In genomic region chr11:102656326-102656926, GRCm38 (mm10) we compare ENCODE assay signal across 16 mouse cellular contexts. TPM values are rescaled to one million over a fixed set of nuclear protein-coding genes. Genes with fewer than 3 reads are reported as not detected.
DNase-seq lines count a peak whose midpoint lies in the region; ATAC-seq and TF ChIP-seq lines count a peak whose summit lies in the region.
"Had no signal": no experiment of that assay in that cellular context is flagged by ENCODE, and none has a peak within 500 bp of the region (broad histone marks: within the 10 kb centered on the region; RNA-seq: fewer than 3 reads in every experiment).

No protein-coding gene starts in this region.

- H3K4me3 ChIP-seq in hindbrain, embryonic 14.5 days (replicated peaks; ENCODE audit: low read length) = no peak overlapping the region
- H3K4me3 ChIP-seq in hindbrain, embryonic 12.5 days = no peak overlapping the region
- H3K4me3 ChIP-seq in midbrain, postnatal 0 days (ENCODE audit: low read depth, low read length) = no peak overlapping the region
- H3K4me3 ChIP-seq in midbrain, embryonic 10.5 days = no peak overlapping the region
- no peak overlapping the region for H3K4me3 ChIP-seq in embryonic fibroblast, embryonic 13.5 days (ENCODE audit: insufficient read depth, low read length)
- H3K4me3 ChIP-seq in midbrain, embryonic 15.5 days = no peak overlapping the region
- H3K4me3 ChIP-seq: forebrain, embryonic 13.5 days; neural tube, embryonic 13.5 days had no signal

- WGBS in hindbrain, embryonic 14.5 days = 23% methylated on average over 4 of the region's 4 CpGs
- WGBS in hindbrain, embryonic 12.5 days = 28% methylated on average over 4 of the region's 4 CpGs
- 12% methylated on average over 4 of the region's 4 CpGs for WGBS in midbrain, postnatal 0 days
- 47% methylated on average over 4 of the region's 4 CpGs for WGBS in midbrain, embryonic 10.5 days
- WGBS in midbrain, embryonic 15.5 days = 25% methylated on average over 4 of the region's 4 CpGs

- no peaks in the 10 kb centered on the region for H3K36me3 ChIP-seq in hindbrain, embryonic 14.5 days (replicated peaks; ENCODE audit: control insufficient read depth, insufficient read depth)
- H3K36me3 ChIP-seq in hindbrain, embryonic 12.5 days = no peaks in the 10 kb centered on the region
- H3K36me3 ChIP-seq in midbrain, postnatal 0 days (ENCODE audit: insufficient read depth, low read length) = no peaks in the 10 kb centered on the region
- H3K36me3 ChIP-seq in midbrain, embryonic 10.5 days = no peaks in the 10 kb centered on the region
- H3K36me3 ChIP-seq in midbrain, embryonic 15.5 days (replicated peaks) = no peaks in the 10 kb centered on the region
- H3K36me3 ChIP-seq: neural tube, embryonic 13.5 days had no signal

- TF ChIP-seq CTCF in midbrain, postnatal 0 days (IDR thresholded peaks at IDR 0.05) = peak; percentile 81
- no peak for TF ChIP-seq CTCF in embryonic fibroblast, embryonic 13.5 days (IDR thresholded peaks at IDR 0.05; ENCODE audit: borderline replicate concordance, insufficient read depth, low read length)

- no peaks in the 10 kb centered on the region for H3K9me3 ChIP-seq in hindbrain, embryonic 14.5 days (ENCODE audit: control insufficient read depth, low read length)
- no peaks in the 10 kb centered on the region for H3K9me3 ChIP-seq in hindbrain, embryonic 12.5 days (replicated peaks)
- H3K9me3 ChIP-seq in midbrain, postnatal 0 days (ENCODE audit: low read length) = no peaks in the 10 kb centered on the region
- no peaks in the 10 kb centered on the region for H3K9me3 ChIP-seq in midbrain, embryonic 10.5 days (replicated peaks)
- no peaks in the 10 kb centered on the region for H3K9me3 ChIP-seq in midbrain, embryonic 15.5 days
- H3K9me3 ChIP-seq: forebrain, embryonic 13.5 days; neural tube, embryonic 13.5 days had no signal

- ATAC-seq in hindbrain, embryonic 14.5 days (ENCODE audit: low FRiP score) = no peak
- ATAC-seq in hindbrain, embryonic 12.5 days (ENCODE audit: low FRiP score) = no peak
- ATAC-seq in midbrain, postnatal 0 days (ENCODE audit: low FRiP score) = no peak
- ATAC-seq in midbrain, embryonic 15.5 days (replicated peaks) = no peak
- ATAC-seq: forebrain, embryonic 13.5 days; inflammation-experienced regulatory T-cells, adult 6 months had no signal

- no peak for TF ChIP-seq POLR2A in embryonic fibroblast, embryonic 13.5 days (IDR thresholded peaks at IDR 0.05; ENCODE audit: low read depth, low read length)

- peak; percentile 67 for DNase-seq in hindbrain, embryonic 14.5 days (ENCODE audit: low spot score)
- DNase-seq in midbrain, postnatal 0 days (ENCODE audit: low spot score) = peak; percentile 50
- DNase-seq in midbrain, embryonic 10.5 days (ENCODE audit: low spot score) = no peak
- no peak for DNase-seq in B cell, adult 2 months
- no peak for DNase-seq in left cerebral cortex, adult 11 months (ENCODE audit: low spot score)

- no peaks in the 10 kb centered on the region for H3K27me3 ChIP-seq in hindbrain, embryonic 14.5 days (ENCODE audit: control insufficient read depth, insufficient read depth, low read length)
- H3K27me3 ChIP-seq in hindbrain, embryonic 12.5 days = no peaks in the 10 kb centered on the region
- H3K27me3 ChIP-seq in midbrain, postnatal 0 days (ENCODE audit: insufficient read depth, low read length) = no peaks in the 10 kb centered on the region
- H3K27me3 ChIP-seq in midbrain, embryonic 10.5 days (ENCODE audit: low read depth, poor library complexity, severe bottlenecking) = 0 out of 2 replicates have a peak, but pooled peaks cover 3% of the 10 kb centered on the region
- no peaks in the 10 kb centered on the region for H3K27me3 ChIP-seq in midbrain, embryonic 15.5 days (replicated peaks)
- H3K27me3 ChIP-seq: forebrain, embryonic 13.5 days; neural tube, embryonic 13.5 days; Patski had no signal

- no peaks in the 10 kb centered on the region for H3K4me1 ChIP-seq in hindbrain, embryonic 14.5 days (replicated peaks; ENCODE audit: control insufficient read depth, insufficient read depth, low read length)
- H3K4me1 ChIP-seq in hindbrain, embryonic 12.5 days = 0 out of 2 replicates have a peak, but pooled peaks cover 1% of the 10 kb centered on the region
- H3K4me1 ChIP-seq in midbrain, postnatal 0 days (ENCODE audit: insufficient read depth, low read length) = no peaks in the 10 kb centered on the region
- H3K4me1 ChIP-seq in midbrain, embryonic 10.5 days = 0 out of 2 replicates have a peak, but pooled peaks cover 3% of the 10 kb centered on the region
- peaks cover 8% of the 10 kb centered on the region; the same call in 1 of the 2 replicates for H3K4me1 ChIP-seq in embryonic fibroblast, embryonic 13.5 days (ENCODE audit: control insufficient read depth, insufficient read depth, low read length)
- no peaks in the 10 kb centered on the region for H3K4me1 ChIP-seq in midbrain, embryonic 15.5 days
- H3K4me1 ChIP-seq: forebrain, embryonic 13.5 days; neural tube, embryonic 13.5 days had no signal

- no peak overlapping the region for H3K4me2 ChIP-seq in hindbrain, embryonic 14.5 days (replicated peaks)
- no peak overlapping the region for H3K4me2 ChIP-seq in hindbrain, embryonic 12.5 days (replicated peaks)
- no peak overlapping the region for H3K4me2 ChIP-seq in midbrain, postnatal 0 days (ENCODE audit: low read depth, low read length, poor library complexity, severe bottlenecking)
- no peak overlapping the region for H3K4me2 ChIP-seq in midbrain, embryonic 15.5 days
- H3K4me2 ChIP-seq: forebrain, embryonic 13.5 days; neural tube, embryonic 13.5 days had no signal

- no peak overlapping the region for H3K9ac ChIP-seq in hindbrain, embryonic 14.5 days
- H3K9ac ChIP-seq in hindbrain, embryonic 12.5 days = no peak overlapping the region
- no peak overlapping the region for H3K9ac ChIP-seq in midbrain, postnatal 0 days (replicated peaks; ENCODE audit: low read length, poor library complexity, severe bottlenecking)
- no peak overlapping the region for H3K9ac ChIP-seq in midbrain, embryonic 15.5 days
- H3K9ac ChIP-seq: forebrain, embryonic 13.5 days; neural tube, embryonic 13.5 days had no signal

- H3K27ac ChIP-seq in hindbrain, embryonic 14.5 days = no peak overlapping the region
- H3K27ac ChIP-seq in hindbrain, embryonic 12.5 days = no peak overlapping the region
- H3K27ac ChIP-seq in midbrain, postnatal 0 days (ENCODE audit: low read depth, low read length) = no peak overlapping the region
- no peak overlapping the region for H3K27ac ChIP-seq in midbrain, embryonic 10.5 days (replicated peaks)
- H3K27ac ChIP-seq in embryonic fibroblast, embryonic 13.5 days (ENCODE audit: insufficient read depth, low read length) = peak overlapping the region; percentile 23
- no peak overlapping the region for H3K27ac ChIP-seq in midbrain, embryonic 15.5 days
- H3K27ac ChIP-seq: forebrain, embryonic 13.5 days; macrophage; neural tube, embryonic 13.5 days had no signal

RNA-seq across cellular contexts. Expression of gene Meioc, which starts 7.1 kb away (rescaled TPM):
- 0.16 TPM in 1 of 2 replicates, not detected in the other for polyA plus RNA-seq in hindbrain, embryonic 14.5 days (2014; fragmentation: Nextera tagmentation; extraction: Ambion mirVana)
- 0.82 and 1.1 TPM in 2 replicates for polyA plus RNA-seq in hindbrain, embryonic 12.5 days (2016; fragmentation: Nextera tagmentation; extraction: Ambion mirVana)
- not detected in 2 replicates for total RNA-seq in midbrain, postnatal 0 days (2014; rRNA removed)
- polyA plus RNA-seq in midbrain, postnatal 0 days (2015; fragmentation: Nextera tagmentation; extraction: Ambion mirVana) = 0.21 and 0.23 TPM in 2 replicates
- 0.16 and 0.41 TPM in 2 replicates for polyA plus RNA-seq in midbrain, embryonic 10.5 days (2016; fragmentation: Nextera tagmentation; extraction: Ambion mirVana)
- polyA plus RNA-seq in embryonic fibroblast, embryonic 13.5 days (2011; ENCODE audit: insufficient read length, low read depth, missing spikeins) = not detected in 2 replicates
- polyA plus RNA-seq in midbrain, embryonic 15.5 days (2015; fragmentation: Nextera tagmentation; extraction: Ambion mirVana) = 0.13 TPM in 1 of 2 replicates, not detected in the other
- total RNA-seq: heart, adult 8-10 months; left cerebral cortex, adult 8-10 months had no signal
- polyA plus RNA-seq: cortical plate, adult 2 months; macrophage had no signal

RNA-seq across cellular contexts. Expression of gene Ccdc43, which starts 41.2 kb away (rescaled TPM):
- 31.3 and 38.4 TPM in 2 replicates for polyA plus RNA-seq in hindbrain, embryonic 14.5 days (2014; fragmentation: Nextera tagmentation; extraction: Ambion mirVana)
- 44.0 and 48.0 TPM in 2 replicates for polyA plus RNA-seq in hindbrain, embryonic 12.5 days (2016; fragmentation: Nextera tagmentation; extraction: Ambion mirVana)
- 23.9 and 31.0 TPM in 2 replicates for total RNA-seq in midbrain, postnatal 0 days (2014; rRNA removed)
- polyA plus RNA-seq in midbrain, postnatal 0 days (2015; fragmentation: Nextera tagmentation; extraction: Ambion mirVana) = 33.8 and 35.1 TPM in 2 replicates
- 59.5 and 63.2 TPM in 2 replicates for polyA plus RNA-seq in midbrain, embryonic 10.5 days (2016; fragmentation: Nextera tagmentation; extraction: Ambion mirVana)
- 25.6 and 26.4 TPM in 2 replicates for polyA plus RNA-seq in embryonic fibroblast, embryonic 13.5 days (2011; ENCODE audit: insufficient read length, low read depth, missing spikeins)
- 36.6 and 37.4 TPM in 2 replicates for polyA plus RNA-seq in midbrain, embryonic 15.5 days (2015; fragmentation: Nextera tagmentation; extraction: Ambion mirVana)

RNA-seq across cellular contexts. Expression of gene Fzd2, which starts 52.2 kb away (rescaled TPM):
- 8.2 and 9.2 TPM in 2 replicates for polyA plus RNA-seq in hindbrain, embryonic 14.5 days (2014; fragmentation: Nextera tagmentation; extraction: Ambion mirVana)
- polyA plus RNA-seq in hindbrain, embryonic 12.5 days (2016; fragmentation: Nextera tagmentation; extraction: Ambion mirVana) = 39.9 and 40.8 TPM in 2 replicates
- total RNA-seq in midbrain, postnatal 0 days (2014; rRNA removed) = 16.8 and 17.3 TPM in 2 replicates
- 3.9 and 4.5 TPM in 2 replicates for polyA plus RNA-seq in midbrain, postnatal 0 days (2015; fragmentation: Nextera tagmentation; extraction: Ambion mirVana)
- polyA plus RNA-seq in midbrain, embryonic 10.5 days (2016; fragmentation: Nextera tagmentation; extraction: Ambion mirVana) = 26.5 and 27.9 TPM in 2 replicates
- 54.6 and 75.0 TPM in 2 replicates for polyA plus RNA-seq in embryonic fibroblast, embryonic 13.5 days (2011; ENCODE audit: insufficient read length, low read depth, missing spikeins)
- 7.4 and 9.5 TPM in 2 replicates for polyA plus RNA-seq in midbrain, embryonic 15.5 days (2015; fragmentation: Nextera tagmentation; extraction: Ambion mirVana)
- polyA plus RNA-seq: inflammation-experienced regulatory T-cells, adult 6 months; macrophage had no signal

Comparison
In these comparisons a context has a peak if more than half of its experiments do, and no peak if none do; other contexts are left out.
1. DNase-seq: peak in hindbrain, embryonic 14.5 days (single experiment) and midbrain, postnatal 0 days (single experiment); none in midbrain, embryonic 10.5 days (single experiment), B cell, adult 2 months (0 of 2) and left cerebral cortex, adult 11 months (single experiment).